Mouse (Mus musculus) ES-Bruce4 (cell line): ENCODE measurements around the gene Mki67.

ENCODE experiments used
- CTCF ChIP-seq: IDR thresholded peaks from one replicate; pipeline ENCODE4 v1.8.1; 2011; ENCODE audit warnings: low read depth, low read length
- EP300 ChIP-seq: IDR thresholded peaks from 2 replicates; pipeline ENCODE4 v1.6.1; 2011; ENCODE audit warnings: low read depth, low read length; ENCODE audit not compliant: insufficient read depth

DNA sequence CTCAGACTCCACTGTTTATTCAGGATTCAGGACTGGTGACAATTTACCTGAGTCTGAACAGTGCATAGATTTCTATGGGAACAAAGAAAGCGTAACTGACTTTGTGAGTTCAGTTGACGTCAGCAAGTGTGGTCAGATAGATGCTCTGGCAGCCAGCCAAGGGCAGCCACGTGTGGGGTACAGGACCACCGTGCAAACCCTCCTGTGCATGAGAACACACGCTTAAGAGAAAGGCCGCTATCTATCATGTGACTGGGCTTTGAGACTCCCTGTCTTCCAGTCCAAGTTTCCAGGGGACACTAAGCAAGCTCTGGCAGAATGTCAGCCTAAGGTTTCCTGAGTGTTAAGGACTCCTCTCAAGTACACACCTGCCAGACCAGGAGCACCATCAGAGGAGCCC is 30.4 kb upstream of the Mki67 start:
- TF ChIP-seq CTCF (no peak), EP300 (no peak)
